Mouse (Mus musculus): ENCODE results near the gene Adgrv1.

The Adgrv1 gene

DNA sequence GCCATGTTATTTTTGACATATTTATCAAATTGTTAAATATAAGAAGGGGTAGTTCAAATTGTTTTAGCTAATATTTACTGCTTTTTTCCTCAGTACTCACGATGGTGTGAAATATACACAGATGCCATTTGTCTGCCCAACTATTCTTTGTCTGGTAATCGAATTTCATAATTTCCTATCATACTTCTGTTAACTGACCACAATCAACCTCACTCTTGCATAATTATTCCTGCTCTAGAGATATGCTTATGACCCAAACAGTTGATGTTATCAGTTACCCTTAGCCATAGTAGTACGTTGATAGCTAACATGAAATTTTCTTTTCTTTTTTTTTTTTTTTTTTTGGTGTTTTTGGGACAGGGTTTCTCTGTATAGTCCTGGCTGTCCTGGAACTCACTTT lies 393.5 kb downstream of the Adgrv1 start:
- DNase-seq (ENCODE audit: low spot score in 2 of 2) = no peak

DNA sequence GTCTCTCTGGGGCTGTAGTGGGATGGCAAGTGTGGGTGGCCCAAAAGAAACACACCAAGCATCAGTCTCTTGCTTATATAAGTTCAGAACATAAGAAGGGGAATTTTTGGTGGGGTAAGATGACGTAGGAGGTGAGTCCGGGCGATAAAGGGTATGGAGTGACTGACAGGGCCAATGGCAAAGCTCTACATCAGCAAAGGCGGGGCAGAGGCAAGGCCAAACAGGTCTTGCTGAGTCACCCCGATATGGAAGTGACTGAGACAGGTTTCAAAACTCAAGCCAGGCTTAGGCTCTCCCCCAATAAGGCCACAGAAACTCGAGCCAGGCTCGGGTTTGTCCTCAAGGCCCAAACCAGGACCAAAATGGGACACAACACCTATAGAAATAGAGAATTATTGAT lies 394.1 kb downstream of the Adgrv1 start:
- DNase-seq (ENCODE audit: low spot score in 2 of 2) = no peak

DNA sequence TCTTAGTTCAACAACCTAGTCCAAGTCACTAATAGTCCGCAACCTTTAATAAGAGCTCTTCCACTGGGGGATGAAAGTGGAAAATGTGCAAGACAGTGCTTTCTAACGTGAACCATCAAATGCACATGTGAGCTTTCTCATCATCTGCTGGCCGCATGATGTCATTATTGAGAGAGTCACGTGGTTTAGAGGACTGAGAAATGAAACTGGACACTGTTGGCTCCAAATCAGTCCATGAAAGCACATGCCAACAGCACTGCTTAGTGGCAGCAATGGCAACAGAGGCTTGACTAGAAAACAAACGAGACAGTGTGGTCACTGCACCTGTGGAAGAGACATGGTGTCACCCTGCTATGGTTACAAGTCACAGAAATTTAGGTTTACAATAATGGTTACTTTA lies 395.0 kb downstream of the Adgrv1 start:
- no peak for DNase-seq (ENCODE audit: low spot score in 2 of 2)

DNA sequence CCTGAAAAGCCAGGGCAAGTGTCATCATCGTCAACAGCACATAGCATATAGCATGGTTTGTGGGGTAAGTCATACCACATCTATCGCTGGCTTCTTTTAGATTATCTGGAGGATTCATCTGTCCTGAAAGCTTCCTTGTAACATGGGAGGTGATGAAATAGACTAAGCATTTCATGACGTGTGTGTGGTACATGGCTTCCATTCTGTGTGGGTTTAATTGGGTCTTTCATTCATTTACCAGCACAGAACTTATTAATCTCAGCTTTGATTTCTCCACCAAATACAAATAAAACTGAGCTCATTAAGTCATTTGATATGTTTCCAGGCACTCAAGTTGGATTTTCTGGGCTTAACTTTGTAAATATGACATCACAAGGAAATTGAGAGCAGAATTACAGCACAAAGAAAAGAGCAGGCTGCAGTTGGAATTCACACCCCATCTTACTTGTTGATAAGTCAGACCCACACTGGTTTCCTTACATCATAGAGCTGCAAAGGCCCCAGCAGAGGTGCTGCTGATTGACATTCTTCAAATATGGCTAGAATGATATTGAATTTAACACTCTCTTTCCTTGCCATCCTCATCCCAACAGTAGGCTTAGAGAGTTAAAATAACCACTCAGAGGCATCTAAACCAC lies 396.1 kb downstream of the Adgrv1 start:
- no peak for DNase-seq (ENCODE audit: low spot score in 2 of 2)

DNA sequence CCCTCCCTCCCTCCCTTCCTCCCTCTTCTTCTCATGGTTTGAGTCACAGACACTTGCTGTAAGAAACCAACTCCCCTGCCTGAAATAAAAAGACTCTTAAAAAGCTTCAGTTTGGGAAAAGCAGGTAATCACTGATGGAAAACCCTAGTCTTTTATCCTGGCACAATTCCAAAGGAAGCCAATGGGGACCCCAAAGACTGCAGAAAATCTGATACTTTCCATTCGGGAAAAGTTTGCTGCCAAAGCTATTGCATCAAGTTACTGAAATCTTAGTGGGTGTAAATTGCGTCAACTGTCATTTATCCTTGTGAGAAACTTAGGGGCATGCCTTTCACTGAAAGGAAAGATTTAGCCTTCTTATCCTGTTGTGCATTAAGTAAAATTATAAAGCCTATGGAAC lies 398.9 kb downstream of the Adgrv1 start:
- no peak for DNase-seq (ENCODE audit: low spot score in 2 of 2)

DNA sequence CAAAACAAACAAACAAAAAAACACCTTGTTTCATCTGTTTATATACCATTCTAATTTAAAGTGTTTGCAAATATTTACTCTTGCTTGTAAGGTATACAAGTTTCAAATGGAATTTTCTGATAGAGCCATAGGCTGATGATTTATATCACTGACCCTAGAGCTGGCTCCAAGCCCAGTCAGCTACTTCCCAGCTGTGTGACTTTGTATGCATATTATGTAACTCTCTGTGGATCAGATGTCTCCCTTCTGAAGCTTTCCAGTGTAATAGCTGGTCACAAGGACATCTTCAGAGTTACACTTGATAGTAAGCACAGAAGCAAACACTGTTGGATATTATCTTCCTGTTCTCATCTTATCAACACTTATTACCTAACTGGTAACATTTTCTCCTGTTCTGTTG lies 400.1 kb downstream of the Adgrv1 start:
- no peak for DNase-seq (ENCODE audit: low spot score in 2 of 2)

DNA sequence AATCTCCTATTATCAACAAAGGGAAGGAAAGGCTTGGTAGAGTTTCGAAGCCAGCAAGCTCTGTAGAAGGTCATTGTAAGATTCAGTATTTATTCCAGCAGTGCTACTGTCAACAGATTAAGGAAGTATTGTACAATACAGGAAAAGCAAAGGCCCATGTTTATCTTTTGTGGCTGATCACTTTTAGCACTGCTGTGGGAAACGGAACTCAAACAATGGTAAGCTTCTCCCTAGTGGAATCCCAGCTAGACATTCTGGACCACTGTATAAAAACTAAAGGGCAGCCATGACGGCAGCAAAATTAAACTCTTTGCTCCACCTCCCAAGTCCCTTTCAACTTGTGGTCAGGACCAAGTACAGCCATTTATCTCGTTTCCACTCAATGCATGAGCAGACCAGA lies 402.8 kb downstream of the Adgrv1 start:
- peak; percentile 12 to 53 for DNase-seq (ENCODE audit: low spot score in 2 of 2)

DNA sequence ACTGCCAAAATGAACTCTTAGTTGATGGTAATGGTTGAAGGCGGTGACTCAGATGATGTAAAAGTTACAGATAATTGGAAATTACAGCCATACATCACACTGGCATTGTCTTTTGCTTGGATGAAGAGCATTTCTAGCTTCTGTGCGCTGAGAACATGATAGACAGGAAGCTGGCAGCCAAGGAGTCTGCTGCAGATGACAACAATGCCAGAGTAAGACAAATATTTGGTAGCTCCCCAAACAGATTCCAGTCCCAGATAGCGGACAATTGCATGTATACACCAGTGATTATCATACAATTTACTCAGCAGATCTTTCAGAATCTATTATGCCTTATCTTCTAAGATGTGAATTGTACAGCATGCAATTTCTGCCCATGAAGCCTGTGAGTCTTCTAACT lies 409.2 kb downstream of the Adgrv1 start:
- no peak for DNase-seq (ENCODE audit: low spot score in 2 of 2)

DNA sequence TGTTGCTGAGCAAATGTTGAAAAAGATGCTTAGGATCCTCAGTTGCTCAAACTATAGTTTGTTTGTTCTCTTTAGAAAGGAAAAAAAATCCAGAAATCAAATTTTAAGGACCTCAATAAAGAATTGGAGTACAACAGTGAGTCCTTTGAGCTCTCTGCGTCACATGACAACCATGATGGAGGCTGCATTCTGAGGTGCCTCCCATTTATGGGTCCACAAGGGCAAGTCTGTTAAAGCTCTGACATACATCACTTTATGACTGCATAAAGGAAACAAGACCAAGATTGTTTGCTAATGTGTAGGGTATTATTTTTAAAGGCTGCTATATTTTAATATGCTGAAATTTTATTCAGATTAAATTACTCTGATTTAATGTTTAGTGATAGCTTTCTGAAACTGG lies 410.6 kb downstream of the Adgrv1 start:
- DNase-seq (ENCODE audit: low spot score in 2 of 2) = no peak

DNA sequence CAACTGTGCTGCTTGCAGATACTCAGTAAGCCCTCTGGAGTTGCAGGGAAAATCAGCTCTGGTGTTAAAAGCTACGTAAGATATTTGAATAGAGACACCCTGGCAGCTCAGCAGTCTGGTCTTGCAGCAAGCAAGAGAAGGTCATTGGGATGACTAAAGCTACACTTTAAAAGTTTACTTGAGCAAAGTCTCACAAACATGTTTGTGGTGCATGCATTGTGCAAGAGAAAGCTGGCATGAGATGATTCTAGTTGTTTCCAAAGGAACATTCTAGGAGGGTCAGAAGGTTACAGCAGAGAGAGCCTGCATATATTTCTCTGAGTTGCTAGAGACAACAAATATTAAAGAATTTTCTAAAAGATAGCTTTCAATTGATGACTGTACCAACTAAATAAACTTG lies 421.5 kb downstream of the Adgrv1 start:
- no peak for DNase-seq (ENCODE audit: low spot score in 2 of 2)

DNA sequence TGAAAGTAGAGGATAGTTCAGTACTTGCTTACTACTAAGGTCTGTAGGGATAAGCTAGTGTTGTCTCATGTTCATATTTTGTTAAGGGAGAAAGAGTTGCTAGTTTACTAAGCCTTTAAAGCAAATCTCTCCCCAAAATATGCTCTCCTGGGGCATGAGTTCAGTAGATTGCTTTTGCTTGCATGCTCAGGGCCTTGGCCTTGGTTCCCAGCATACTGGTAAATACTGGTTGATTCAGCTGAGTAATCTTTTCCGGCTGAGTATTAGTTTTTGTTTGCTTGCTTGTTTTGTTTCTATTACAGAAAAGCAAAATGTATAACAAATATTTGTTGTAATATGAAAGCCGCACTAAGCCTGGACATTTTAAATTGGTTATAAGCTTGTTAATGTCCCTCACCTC lies 422.4 kb downstream of the Adgrv1 start:
- DNase-seq (ENCODE audit: low spot score in 2 of 2) = no peak

DNA sequence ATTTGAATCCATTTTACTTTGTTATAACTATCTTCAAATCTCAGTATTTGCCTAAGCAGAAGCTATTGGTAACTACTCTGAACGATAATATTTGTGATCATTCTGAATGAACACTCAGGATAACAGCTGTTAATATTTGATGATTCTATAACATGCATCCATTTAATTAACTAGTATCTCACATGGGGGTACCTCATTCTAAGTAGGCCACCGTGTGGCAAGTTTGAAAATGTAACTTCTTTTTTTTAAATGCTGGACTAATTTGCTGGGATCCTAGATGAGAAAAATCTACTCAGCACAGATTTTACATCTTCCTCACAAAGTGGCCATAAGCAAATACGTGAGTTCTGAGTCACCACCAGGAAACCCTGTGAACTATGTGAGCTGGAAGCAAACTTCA lies 423.1 kb downstream of the Adgrv1 start:
- no peak for DNase-seq (ENCODE audit: low spot score in 2 of 2)

DNA sequence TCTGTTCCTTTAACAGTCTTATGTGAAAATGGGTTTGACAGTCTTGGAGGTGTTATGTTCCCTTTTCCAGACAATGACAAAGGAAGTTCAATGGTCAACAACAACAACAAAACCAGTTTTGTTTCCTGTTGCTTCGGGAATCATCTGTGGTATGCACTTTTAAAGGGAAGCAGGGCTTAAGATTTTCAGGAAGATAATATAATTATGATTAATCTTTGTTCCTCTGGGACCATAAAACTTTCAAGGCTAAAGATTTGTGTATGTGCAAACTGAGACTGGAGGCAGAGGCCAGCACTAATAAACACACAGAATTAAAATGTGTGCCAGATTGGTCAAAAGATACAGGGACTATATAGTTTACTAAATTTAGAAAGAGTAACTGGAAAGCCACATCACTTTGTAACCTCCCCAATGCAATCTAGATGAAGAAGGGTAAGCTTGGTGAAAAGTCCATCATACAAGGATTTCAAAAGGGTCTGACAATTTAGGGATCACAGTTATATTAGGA lies 424.8 kb downstream of the Adgrv1 start:
- DNase-seq (ENCODE audit: low spot score in 2 of 2) = no peak

DNA sequence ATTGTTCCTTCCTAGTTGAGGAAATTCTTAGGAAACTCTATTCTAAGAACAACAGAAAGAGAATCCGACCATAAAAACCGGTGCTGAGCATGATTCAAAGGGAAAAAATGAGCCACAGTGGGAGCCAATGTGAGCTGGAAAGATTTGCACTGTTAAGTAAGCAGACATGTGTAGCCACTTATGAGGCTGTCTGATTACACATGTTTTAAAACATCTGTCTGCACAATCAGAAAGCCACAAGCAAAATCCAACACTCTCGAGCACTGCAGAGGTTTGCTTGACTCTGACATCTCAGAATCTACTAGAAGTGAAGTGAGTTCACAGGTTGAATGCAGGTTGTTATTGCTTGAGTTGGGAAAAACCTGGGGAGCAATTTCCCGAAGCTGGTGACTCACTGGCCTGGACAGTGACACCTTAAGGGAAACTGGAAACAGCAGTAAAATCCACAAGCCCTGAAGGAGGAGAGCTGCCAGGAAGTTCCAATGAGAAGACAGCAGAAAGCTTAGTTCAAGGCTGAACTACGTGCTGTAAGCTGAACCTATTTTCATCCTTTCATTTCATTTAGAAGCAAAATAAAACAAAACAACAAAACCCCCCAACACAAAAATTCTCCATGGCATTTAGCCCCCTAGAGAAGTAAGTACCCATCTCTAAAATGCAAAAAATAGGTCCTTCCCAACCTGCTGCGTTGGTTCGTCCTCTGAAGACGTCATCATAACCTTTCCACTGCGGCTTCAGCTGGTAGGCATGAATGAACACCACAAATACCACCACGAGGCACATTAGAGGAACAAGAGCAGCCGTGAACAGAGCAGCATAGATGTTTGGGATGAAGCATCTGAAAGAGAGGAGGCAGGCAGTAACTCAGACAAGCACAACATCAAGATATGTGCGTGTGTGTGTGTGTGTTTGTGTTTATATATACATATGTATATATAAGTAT lies 450.7 kb downstream of the Adgrv1 start:
- DNase-seq (ENCODE audit: low spot score in 2 of 2) = peak; percentile 38 to 47

DNA sequence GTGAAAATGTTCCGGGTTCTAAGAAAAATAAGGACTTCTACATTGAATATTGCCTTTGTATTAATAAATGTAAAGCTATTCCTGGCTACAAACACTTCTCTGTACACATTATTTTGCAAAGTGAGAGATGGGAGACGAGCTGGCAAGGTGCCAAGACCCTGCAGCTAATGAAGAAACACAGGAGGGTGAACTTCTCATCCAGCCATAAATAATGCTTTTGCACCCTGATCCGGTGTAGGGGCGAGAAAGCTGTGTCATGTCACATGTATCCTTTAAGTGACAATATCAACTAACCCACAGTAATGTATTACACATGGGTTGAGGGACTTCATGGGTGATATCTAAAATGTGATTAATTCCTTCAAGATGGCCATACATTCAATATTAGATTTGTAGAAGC lies 451.5 kb downstream of the Adgrv1 start:
- no peak for DNase-seq (ENCODE audit: low spot score in 2 of 2)

DNA sequence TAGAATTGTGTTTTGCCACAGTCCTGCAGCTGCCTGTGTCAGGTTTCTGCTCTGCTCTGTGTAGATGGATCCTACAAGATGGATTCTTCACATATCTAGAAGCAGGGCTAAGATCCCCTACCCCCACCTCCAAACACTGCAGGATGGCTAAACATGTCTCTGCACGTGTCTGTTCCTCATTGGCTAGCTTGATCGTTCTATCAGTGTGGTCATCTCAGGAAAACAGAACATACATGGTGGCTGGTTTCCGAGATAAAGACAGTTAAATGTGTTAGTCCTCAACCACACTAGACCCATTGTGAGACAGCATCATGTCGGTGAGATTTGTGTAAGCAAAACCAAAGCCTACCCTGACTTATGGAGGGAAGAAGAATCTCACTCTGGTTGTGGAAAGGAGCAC lies 456.1 kb downstream of the Adgrv1 start:
- no peak for DNase-seq (ENCODE audit: low spot score in 2 of 2)

DNA sequence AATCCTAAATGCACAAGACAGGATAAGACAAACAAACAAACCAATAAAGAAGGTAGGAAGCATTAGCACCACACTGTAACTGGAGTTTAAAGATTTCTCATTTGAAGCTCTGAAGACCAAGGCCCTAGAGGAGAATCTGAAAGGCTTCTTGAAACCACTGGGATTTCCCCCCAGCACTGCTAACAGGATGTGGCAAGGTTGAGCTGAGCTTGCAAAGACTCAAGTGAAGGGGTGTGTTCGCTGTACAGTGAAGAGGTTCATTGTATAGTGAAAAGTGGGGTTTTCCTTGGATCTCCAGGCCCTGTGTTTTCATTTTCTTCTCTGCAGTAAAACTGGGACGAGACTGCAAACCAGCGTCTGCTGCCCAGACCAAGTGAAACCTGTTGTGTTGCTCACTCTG lies 456.9 kb downstream of the Adgrv1 start:
- no peak for DNase-seq (ENCODE audit: low spot score in 2 of 2)

DNA sequence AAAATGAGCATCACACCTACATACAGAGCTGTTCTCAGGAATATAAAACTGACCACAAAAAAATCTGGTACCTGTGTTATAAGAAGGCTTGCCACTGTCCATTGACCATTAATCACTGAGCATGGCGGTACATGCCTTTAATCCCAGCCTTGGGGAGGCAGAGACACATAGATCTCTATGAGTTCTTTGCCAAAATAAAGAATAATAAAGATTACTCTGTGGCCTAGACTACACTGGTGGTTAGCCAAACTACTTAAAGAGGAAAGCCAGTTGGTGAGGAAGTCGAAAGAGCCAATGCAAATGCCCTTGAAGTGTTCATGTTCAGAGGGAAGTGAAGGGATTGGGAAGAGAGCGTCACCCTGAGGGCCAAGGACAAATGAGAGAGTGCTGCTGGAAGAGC lies 461.8 kb downstream of the Adgrv1 start:
- no peak for DNase-seq (ENCODE audit: low spot score in 2 of 2)

DNA sequence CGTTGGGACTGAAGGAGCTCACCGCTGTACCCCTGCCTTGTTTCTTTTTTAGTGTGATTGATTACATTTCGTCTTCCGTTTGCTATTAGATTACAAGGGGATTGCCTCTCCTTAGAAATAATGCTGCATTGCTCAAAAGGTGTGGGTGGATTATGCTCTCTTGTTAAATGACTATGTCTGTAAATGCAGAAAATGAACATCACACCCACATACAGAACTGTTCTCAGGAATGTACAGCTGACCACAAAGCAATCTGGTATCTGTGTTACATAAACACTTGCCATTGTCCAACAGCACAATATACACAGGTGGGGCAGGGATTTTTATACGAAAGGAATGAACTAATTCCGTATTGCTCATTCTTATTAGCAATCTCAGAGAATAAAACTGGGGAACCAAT lies 465.5 kb downstream of the Adgrv1 start:
- DNase-seq (ENCODE audit: low spot score in 2 of 2) = no peak

DNA sequence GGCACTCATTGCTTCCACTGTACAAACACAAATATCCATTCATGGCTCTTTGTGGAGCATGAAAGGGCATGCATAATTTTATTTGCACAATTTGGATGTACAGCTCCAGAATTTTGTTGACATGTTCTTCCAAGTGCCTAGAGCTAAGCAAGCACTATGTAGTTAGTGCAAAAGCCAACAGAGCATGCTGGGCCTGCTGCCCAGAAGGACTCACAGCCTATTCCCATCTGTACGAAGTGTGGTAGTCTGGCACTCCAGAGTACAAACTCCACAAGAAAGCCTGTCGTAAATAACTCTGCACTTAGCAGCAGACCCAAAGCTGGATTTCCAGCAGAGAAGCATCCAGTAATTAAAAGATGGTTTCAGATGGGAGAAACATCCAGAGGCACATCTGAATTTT lies 473.1 kb downstream of the Adgrv1 start:
- no peak for DNase-seq (ENCODE audit: low spot score in 2 of 2)

DNA sequence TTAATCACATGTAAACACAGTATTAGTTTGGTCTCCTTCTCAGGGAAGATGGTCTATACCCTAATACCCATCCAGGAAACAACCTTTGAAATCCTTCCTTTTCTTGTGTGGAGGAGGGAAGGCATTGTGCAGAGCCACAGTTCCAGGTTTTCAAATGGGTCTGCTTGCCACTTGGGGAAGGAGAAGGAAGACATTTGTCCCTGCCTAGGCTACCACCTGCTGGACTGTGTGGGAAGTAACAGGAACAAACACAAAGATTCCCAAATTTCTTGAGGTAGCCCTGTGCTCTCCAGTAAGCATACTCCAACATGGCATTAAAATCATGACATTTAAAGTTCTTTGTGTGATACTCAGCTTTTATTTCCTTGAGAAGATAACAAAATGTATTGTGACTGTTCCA lies 477.6 kb downstream of the Adgrv1 start:
- peak in 1 of 2 experiments; percentile 44 for DNase-seq (ENCODE audit: low spot score in 2 of 2)

DNA sequence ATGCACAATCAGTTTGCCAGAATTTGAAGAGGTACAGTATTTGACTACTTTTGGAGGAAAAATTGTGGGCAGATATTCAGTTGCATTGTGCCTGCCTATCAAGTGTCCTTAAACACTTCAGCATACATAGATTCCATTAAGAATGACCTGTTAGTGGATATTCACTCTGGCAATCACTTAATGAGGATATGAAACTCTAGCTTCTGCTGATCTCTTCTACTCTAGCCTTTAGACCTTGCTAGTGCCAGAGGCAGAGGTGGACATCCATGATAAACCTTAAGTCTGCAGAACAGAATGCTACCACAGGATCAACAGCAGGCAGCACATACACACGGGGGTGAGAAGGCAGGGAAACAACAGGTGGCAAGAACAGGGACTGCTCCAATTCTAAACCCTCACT lies 488.5 kb downstream of the Adgrv1 start:
- DNase-seq (ENCODE audit: low spot score in 2 of 2) = no peak

DNA sequence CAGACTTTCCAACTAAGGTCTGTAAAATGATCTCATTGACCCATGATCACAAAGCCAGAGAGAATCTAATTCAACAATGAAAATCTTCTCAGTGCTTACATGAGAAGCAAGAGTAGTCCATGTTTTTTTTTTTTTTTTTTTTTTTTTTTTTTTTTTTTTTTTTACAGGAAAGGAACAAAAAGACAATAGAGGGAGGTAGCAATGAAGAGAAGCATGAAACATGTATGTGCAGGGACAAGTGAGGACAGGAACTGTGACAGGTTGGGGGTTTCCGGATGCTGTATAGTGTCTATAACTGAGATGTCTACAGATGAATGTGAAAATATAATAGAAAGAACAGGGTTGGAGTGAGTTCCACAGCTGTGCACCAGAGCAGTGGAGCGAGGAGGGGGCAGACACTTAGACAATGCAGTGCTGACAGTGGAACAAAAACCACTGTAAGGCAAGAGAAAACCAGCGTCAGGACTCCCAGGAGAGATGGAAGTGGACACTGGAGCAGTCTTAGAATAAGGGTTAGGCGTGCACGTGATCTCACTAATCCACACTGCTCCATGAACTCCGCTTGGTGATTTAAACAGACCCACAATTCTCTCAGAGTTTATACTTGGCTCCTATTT lies 490.6 kb downstream of the Adgrv1 start:
- DNase-seq (ENCODE audit: low spot score in 2 of 2) = no peak
